Mouse (Mus musculus) erythroblast, embryonic 14.5 days (primary cell): ENCODE measurements around the gene Irx3.

Source experiments
- GATA1 ChIP-seq: IDR thresholded peaks from 2 replicates; pipeline ENCODE4 v1.6.1; 2012; ENCODE audit warnings: low read length, inconsistent platforms, mixed read lengths
- TAL1 ChIP-seq: IDR thresholded peaks from 3 replicates; pipeline ENCODE4 v1.6.1; 2012; ENCODE audit warnings: low read length, inconsistent platforms, mixed read lengths

- no peak for TF ChIP-seq TAL1
- TF ChIP-seq GATA1: no peak
These were observed 36.3 kb downstream of the Irx3 start for GRCm38 (mm10) chr8:91765411-91766034.
